Mouse (Mus musculus) heart, embryonic 16.5 days (tissue): ENCODE data around the gene Cemip. TPM values are rescaled to one million over a fixed set of nuclear protein-coding genes. Genes with fewer than 3 reads are reported as not detected.

Source experiments
- polyA plus RNA-seq: library from polyadenylated mRNA; unstranded; fragments of >200 nt; fragmentation: Nextera tagmentation; extraction: Ambion mirVana; gene quantifications from 2 replicates; pipeline ENCODE4 v1.2.1, GENCODE M21; 2015

The Cemip gene
- polyA plus RNA-seq, 1 experiment from 2014 or later, result 0.32 TPM

Other genes starting within 250 kb of the Cemip start
- 8.4 and 10.1 TPM in 2 replicates for gene Tlnrd1, start 202.2 kb downstream of the Cemip start, polyA plus RNA-seq
- 66.7 and 84.9 TPM in 2 replicates for gene Mesd, start 202.0 kb downstream of the Cemip start, polyA plus RNA-seq
- 14.5 and 34.1 TPM in 2 replicates for gene Abhd17c, start 65.4 kb upstream of the Cemip start, polyA plus RNA-seq